Mouse (Mus musculus) E14TG2a.4 (cell line): ENCODE data around the gene Rasal3.

ENCODE experiments used
- H3K27me3 ChIP-seq: 2 replicates; pipeline ENCODE4 v1.6.1; 2014; ENCODE audit warnings: low read length, control low read depth; ENCODE audit not compliant: insufficient read depth
- H3K36me3 ChIP-seq: 2 replicates; pipeline ENCODE4 v1.6.1; 2014; ENCODE audit warnings: low read length, control low read depth; ENCODE audit not compliant: insufficient read depth
- H3K4me1 ChIP-seq: replicated peaks from 2 replicates; pipeline ENCODE4 v1.6.1; 2014; ENCODE audit warnings: low read depth, low read length, control low read depth
- H3K4me3 ChIP-seq: replicated peaks from 2 replicates; pipeline ENCODE4 v1.5.1; 2014; ENCODE audit warnings: mild to moderate bottlenecking, low read length
- H3K9me3 ChIP-seq: 2 replicates; pipeline ENCODE4 v1.6.1; 2014; ENCODE audit warnings: low read length, control low read depth
- CTCF ChIP-seq: conservative IDR thresholded peaks from 2 replicates; pipeline ENCODE4 v1.5.1; 2014; ENCODE audit warnings: low read length
- NANOG ChIP-seq: IDR thresholded peaks from 2 replicates; pipeline ENCODE4 v1.6.1; 2014; ENCODE audit warnings: borderline replicate concordance, low read length, mixed read lengths
- POU5F1 ChIP-seq: IDR thresholded peaks from 2 replicates; pipeline ENCODE4 v1.6.1; 2014; ENCODE audit warnings: low read length, borderline replicate concordance

Rasal3 gene

GRCm38 (mm10) chr17:32403417-32403816, at the start of gene Rasal3:
Rasal3 (minus strand) TSS chr17:32403583.
- Histone ChIP-seq H3K4me3 (peak within 1 kb of the TSS; percentile 57), H3K4me1 (peaks cover 10% of the 10 kb centered on the region), H3K9me3 (no peaks in the 10 kb centered on the region), H3K27me3 (peaks cover 35% of the 10 kb centered on the region), H3K36me3 (no peaks in the 10 kb centered on the region)
- TF ChIP-seq CTCF: no peak
- no peak for TF ChIP-seq POU5F1
- no peak for TF ChIP-seq NANOG

GRCm38 (mm10) chr17:32452482-32452881, 49.1 kb upstream of the Rasal3 start, which contains the start of gene Cyp4f39:
Cyp4f39 (plus strand) TSS chr17:32452723.
- TF ChIP-seq NANOG: no peak
- no peak for TF ChIP-seq CTCF
- TF ChIP-seq POU5F1: no peak
- H3K9me3 ChIP-seq: no peaks in the 10 kb centered on the region
- peak within 1 kb of the TSS; percentile 64 for H3K4me3 ChIP-seq
- peaks cover 25% of the 10 kb centered on the region for H3K27me3 ChIP-seq
- H3K36me3 ChIP-seq: no peaks in the 10 kb centered on the region
- peaks cover 44% of the 10 kb centered on the region for H3K4me1 ChIP-seq

GRCm38 (mm10) chr17:32450844-32451537, 47.6 kb upstream of the Rasal3 start:
- TF ChIP-seq POU5F1 (no peak), CTCF (no peak), NANOG (no peak)
- peaks cover 25% of the 10 kb centered on the region for H3K27me3 ChIP-seq
- H3K36me3 ChIP-seq: no peaks in the 10 kb centered on the region
- H3K9me3 ChIP-seq: no peaks in the 10 kb centered on the region
- H3K4me1 ChIP-seq: peaks cover 44% of the 10 kb centered on the region
- H3K4me3 ChIP-seq: no peak overlapping the region

GRCm38 (mm10) chr17:32449042-32449441, 45.7 kb upstream of the Rasal3 start:
- no peaks in the 10 kb centered on the region for H3K36me3 ChIP-seq
- no peak for TF ChIP-seq POU5F1
- peak; percentile 85 for TF ChIP-seq CTCF
- peaks cover 21% of the 10 kb centered on the region for H3K27me3 ChIP-seq
- no peaks in the 10 kb centered on the region for H3K9me3 ChIP-seq
- no peak overlapping the region for H3K4me3 ChIP-seq
- H3K4me1 ChIP-seq: peaks cover 44% of the 10 kb centered on the region

- Histone ChIP-seq H3K36me3 (no peaks in the 10 kb centered on the region), H3K27me3 (peaks cover 5% of the 10 kb centered on the region), H3K4me3 (no peak overlapping the region), H3K4me1 (peaks cover 29% of the 10 kb centered on the region), H3K9me3 (no peaks in the 10 kb centered on the region)
- TF ChIP-seq CTCF (peak; percentile 62), NANOG (no peak)
Observed at GRCm38 (mm10) chr17:32447195-32447594, 43.8 kb upstream of the Rasal3 start.

GRCm38 (mm10) chr17:32445016-32445415, 41.6 kb upstream of the Rasal3 start:
- peaks cover 5% of the 10 kb centered on the region for H3K27me3 ChIP-seq
- no peak for TF ChIP-seq POU5F1
- no peak for TF ChIP-seq NANOG
- TF ChIP-seq CTCF: no peak
- H3K36me3 ChIP-seq: no peaks in the 10 kb centered on the region
- H3K4me1 ChIP-seq: peaks cover 7% of the 10 kb centered on the region
- no peaks in the 10 kb centered on the region for H3K9me3 ChIP-seq
- no peak overlapping the region for H3K4me3 ChIP-seq

GRCm38 (mm10) chr17:32443245-32443644, 39.9 kb upstream of the Rasal3 start:
- TF ChIP-seq POU5F1 (no peak), CTCF (no peak), NANOG (no peak)

GRCm38 (mm10) chr17:32437106-32437505, 33.7 kb upstream of the Rasal3 start:
- H3K27me3 ChIP-seq: 0 out of 2 replicates have a peak, but pooled peaks cover 3% of the 10 kb centered on the region
- no peaks in the 10 kb centered on the region for H3K9me3 ChIP-seq
- H3K4me3 ChIP-seq: no peak overlapping the region
- H3K36me3 ChIP-seq: no peaks in the 10 kb centered on the region
- TF ChIP-seq CTCF (no peak), POU5F1 (no peak), NANOG (no peak)
- 0 out of 2 replicates have a peak, but pooled peaks cover 13% of the 10 kb centered on the region for H3K4me1 ChIP-seq

More at GRCm38 (mm10) chr17:32443245-32443644, 39.9 kb upstream of the Rasal3 start:
- no peaks in the 10 kb centered on the region for H3K9me3 ChIP-seq
- H3K27me3 ChIP-seq: peaks cover 5% of the 10 kb centered on the region
- H3K36me3 ChIP-seq: no peaks in the 10 kb centered on the region
- H3K4me3 ChIP-seq: no peak overlapping the region
- no peaks in the 10 kb centered on the region for H3K4me1 ChIP-seq
